Mouse (Mus musculus): ENCODE data around the gene Zfp382. TPM values are rescaled to one million over a fixed set of nuclear protein-coding genes. Genes with fewer than 3 reads are reported as not detected.

Zfp382 gene
- total and polyA plus RNA-seq, 2 experiments from 2014 or later = 12.7 to 13.2 TPM

- peak; percentile 94 for DNase-seq (ENCODE audit: low spot score)
- H3K27ac ChIP-seq = peak overlapping the region; percentile 64
- H3K4me2 ChIP-seq (ENCODE audit: low read depth, low read length) = peak overlapping the region; percentile 67
- WGBS = 2% methylated on average over 35 of the region's 35 CpGs
- H3K9me3 ChIP-seq (ENCODE audit: low read length) = no peaks in the 10 kb centered on the region
- peak overlapping the region; percentile 43 for H3K4me3 ChIP-seq (ENCODE audit: low read length)
- TF ChIP-seq CTCF (IDR thresholded peaks at IDR 0.05; ENCODE audit: low read depth) = peak; percentile 22; the same call in 1 of the 2 replicates
- no peaks in the 10 kb centered on the region for H3K4me1 ChIP-seq (ENCODE audit: insufficient read depth, low read length)
- no peaks in the 10 kb centered on the region for H3K27me3 ChIP-seq (ENCODE audit: insufficient read depth, low read length)
- no peaks in the 10 kb centered on the region for H3K36me3 ChIP-seq (ENCODE audit: insufficient read depth, low read length)
- H3K9ac ChIP-seq (replicated peaks; ENCODE audit: low read length) = peak overlapping the region; percentile 29
- ATAC-seq = peak; percentile 97
These were observed 21.9 kb downstream of the Zfp382 start for GRCm38 (mm10) chr7:30143555-30144209.

GRCm38 (mm10) chr7:30147011-30147410, 25.3 kb downstream of the Zfp382 start:
- peaks cover 13% of the 10 kb centered on the region for H3K9me3 ChIP-seq (ENCODE audit: low read length)
- no peak overlapping the region for H3K9ac ChIP-seq (replicated peaks; ENCODE audit: low read length)
- ATAC-seq (no peak), DNase-seq (ENCODE audit: low spot score) (no peak)
- no peaks in the 10 kb centered on the region for H3K27me3 ChIP-seq (ENCODE audit: insufficient read depth, low read length)
- WGBS = 97% methylated on average over 5 of the region's 5 CpGs
- H3K36me3 ChIP-seq (ENCODE audit: insufficient read depth, low read length) = no peaks in the 10 kb centered on the region; the same call in 1 of the 2 replicates
- H3K4me3 ChIP-seq (ENCODE audit: low read length) = no peak overlapping the region
- no peak overlapping the region for H3K27ac ChIP-seq
- no peak for TF ChIP-seq CTCF (IDR thresholded peaks at IDR 0.05; ENCODE audit: low read depth)
- no peak overlapping the region for H3K4me2 ChIP-seq (ENCODE audit: low read depth, low read length)
- no peaks in the 10 kb centered on the region for H3K4me1 ChIP-seq (ENCODE audit: insufficient read depth, low read length)

GRCm38 (mm10) chr7:30154040-30154439, 32.3 kb downstream of the Zfp382 start:
- DNase-seq (ENCODE audit: low spot score) (no peak), ATAC-seq (no peak)
- Histone ChIP-seq H3K27me3 (ENCODE audit: insufficient read depth, low read length) (no peaks in the 10 kb centered on the region), H3K4me3 (ENCODE audit: low read length) (no peak overlapping the region), H3K4me2 (ENCODE audit: low read depth, low read length) (no peak overlapping the region), H3K36me3 (ENCODE audit: insufficient read depth, low read length) (peaks cover 11% of the 10 kb centered on the region; the same call in 1 of the 2 replicates), H3K9me3 (ENCODE audit: low read length) (peaks cover 42% of the 10 kb centered on the region), H3K4me1 (ENCODE audit: insufficient read depth, low read length) (no peaks in the 10 kb centered on the region), H3K9ac (replicated peaks; ENCODE audit: low read length) (no peak overlapping the region), H3K27ac (no peak overlapping the region)
- WGBS = 90% methylated on average over 1 of the region's 1 CpGs
- TF ChIP-seq CTCF (IDR thresholded peaks at IDR 0.05; ENCODE audit: low read depth) = no peak

GRCm38 (mm10) chr7:30155507-30155906, 33.8 kb downstream of the Zfp382 start:
- no peak overlapping the region for H3K9ac ChIP-seq (replicated peaks; ENCODE audit: low read length)
- no peaks in the 10 kb centered on the region for H3K27me3 ChIP-seq (ENCODE audit: insufficient read depth, low read length)
- WGBS = 99% methylated on average over 3 of the region's 3 CpGs
- DNase-seq (ENCODE audit: low spot score) (no peak), ATAC-seq (no peak)
- no peak overlapping the region for H3K4me3 ChIP-seq (ENCODE audit: low read length)
- no peak overlapping the region for H3K27ac ChIP-seq
- no peaks in the 10 kb centered on the region for H3K4me1 ChIP-seq (ENCODE audit: insufficient read depth, low read length)
- H3K4me2 ChIP-seq (ENCODE audit: low read depth, low read length) = no peak overlapping the region
- peaks cover 41% of the 10 kb centered on the region for H3K9me3 ChIP-seq (ENCODE audit: low read length)
- TF ChIP-seq CTCF (IDR thresholded peaks at IDR 0.05; ENCODE audit: low read depth) = no peak
- H3K36me3 ChIP-seq (ENCODE audit: insufficient read depth, low read length) = peaks cover 23% of the 10 kb centered on the region

- Histone ChIP-seq H3K9ac (replicated peaks; ENCODE audit: low read length) (no peak overlapping the region), H3K4me3 (ENCODE audit: low read length) (no peak overlapping the region), H3K27me3 (ENCODE audit: insufficient read depth, low read length) (no peaks in the 10 kb centered on the region), H3K27ac (no peak overlapping the region), H3K4me2 (ENCODE audit: low read depth, low read length) (no peak overlapping the region), H3K4me1 (ENCODE audit: insufficient read depth, low read length) (peaks cover 6% of the 10 kb centered on the region; the same call in 1 of the 2 replicates), H3K9me3 (ENCODE audit: low read length) (peaks cover 14% of the 10 kb centered on the region), H3K36me3 (ENCODE audit: insufficient read depth, low read length) (peaks cover 47% of the 10 kb centered on the region)
- ATAC-seq (no peak), DNase-seq (ENCODE audit: low spot score) (no peak)
- 97% methylated on average over 5 of the region's 5 CpGs for WGBS
- 0 out of 2 replicates have a peak, but pooled peaks have one; percentile 16 for TF ChIP-seq CTCF (IDR thresholded peaks at IDR 0.05; ENCODE audit: low read depth)
These were observed 41.4 kb downstream of the Zfp382 start for GRCm38 (mm10) chr7:30163113-30163512.

- no peak for TF ChIP-seq CTCF (IDR thresholded peaks at IDR 0.05; ENCODE audit: low read depth)
- Histone ChIP-seq H3K4me2 (ENCODE audit: low read depth, low read length) (no peak overlapping the region), H3K27ac (no peak overlapping the region), H3K27me3 (ENCODE audit: insufficient read depth, low read length) (no peaks in the 10 kb centered on the region), H3K9me3 (ENCODE audit: low read length) (peaks cover 14% of the 10 kb centered on the region), H3K9ac (replicated peaks; ENCODE audit: low read length) (no peak overlapping the region), H3K36me3 (ENCODE audit: insufficient read depth, low read length) (peaks cover 33% of the 10 kb centered on the region), H3K4me3 (ENCODE audit: low read length) (no peak overlapping the region), H3K4me1 (ENCODE audit: insufficient read depth, low read length) (peaks cover 7% of the 10 kb centered on the region; the same call in 1 of the 2 replicates)
- no peak for ATAC-seq
- 97% methylated on average over 2 of the region's 2 CpGs for WGBS
- no peak for DNase-seq (ENCODE audit: low spot score)
These were observed 43.0 kb downstream of the Zfp382 start for GRCm38 (mm10) chr7:30164745-30165144.
